9 mouse cellular contexts compared by ENCODE assay signal in genomic region chr17:45557246-45557824, GRCm38 (mm10). TPM values are rescaled to one million over a fixed set of nuclear protein-coding genes. Genes with fewer than 3 reads are reported as not detected.
DNase-seq lines count a peak whose midpoint lies in the region; ATAC-seq lines count a peak whose summit lies in the region.
"Had no signal": no experiment of that assay in that cellular context is flagged by ENCODE, and none has a peak within 500 bp of the region (broad histone marks: within the 10 kb centered on the region; RNA-seq: fewer than 3 reads in every experiment).

No protein-coding gene starts in this region.

- 76% methylated on average over 5 of the region's 7 CpGs for WGBS in limb, embryonic 10.5 days

- H3K27ac ChIP-seq in limb, embryonic 10.5 days: no peak overlapping the region

- peaks cover 40% of the 10 kb centered on the region for H3K36me3 ChIP-seq in megakaryocyte, embryonic 14.5 days (replicated peaks; ENCODE audit: low read length)
- no peaks in the 10 kb centered on the region for H3K36me3 ChIP-seq in limb, embryonic 10.5 days

- peaks cover 71% of the 10 kb centered on the region for H3K4me1 ChIP-seq in megakaryocyte, embryonic 14.5 days
- H3K4me1 ChIP-seq in limb, embryonic 10.5 days: peaks cover 45% of the 10 kb centered on the region

- peaks cover 27% of the 10 kb centered on the region for H3K27me3 ChIP-seq in megakaryocyte, embryonic 14.5 days (replicated peaks)
- H3K27me3 ChIP-seq in limb, embryonic 10.5 days (ENCODE audit: low read depth, poor library complexity, severe bottlenecking): peaks cover 43% of the 10 kb centered on the region

- H3K4me3 ChIP-seq in megakaryocyte, embryonic 14.5 days (replicated peaks): peak overlapping the region; percentile 96
- H3K4me3 ChIP-seq in limb, embryonic 10.5 days: peak overlapping the region; percentile 11; the same call in 1 of the 2 replicates

- peak; percentile 47 for DNase-seq in cerebellum, adult 9-11 months
- no peak for DNase-seq in cerebellum, adult 11 months
- no peak for DNase-seq in limb, embryonic 10.5 days (ENCODE audit: low spot score)
- DNase-seq in thymus, postnatal 0 days (ENCODE audit: low spot score): peak; percentile 45
- no peak for DNase-seq in ovary, postnatal 36 days (ENCODE audit: low spot score)
- DNase-seq in c-Kit-positive CD71-positive TER-119-positive erythroid progenitor cells, embryonic 14.5 days (ENCODE audit: low spot score): no peak
- DNase-seq: gastrocnemius, postnatal 25 days had no signal

- ATAC-seq in megakaryocyte, adult 5-6 weeks (ENCODE audit: poor library complexity, severe bottlenecking): no peak

- no peaks in the 10 kb centered on the region for H3K9me3 ChIP-seq in megakaryocyte, embryonic 14.5 days
- H3K9me3 ChIP-seq in limb, embryonic 10.5 days (replicated peaks): no peaks in the 10 kb centered on the region

RNA-seq across cellular contexts. Expression of gene Nfkbie, which starts 1.8 kb away (rescaled TPM):
- 9.1 and 12.3 TPM in 2 replicates for polyA plus RNA-seq in megakaryocyte, embryonic 14.5 days (2012; ENCODE audit: insufficient read depth, low replicate concordance)
- total RNA-seq in megakaryocyte, adult 5-6 weeks (2015): 10.4 and 11.1 TPM in 2 replicates
- total RNA-seq in megakaryocyte, adult 5-6 weeks (2017): 13.4 and 14.0 TPM in 2 replicates
- 5.1 and 5.2 TPM in 2 replicates for polyA plus RNA-seq in limb, embryonic 10.5 days (2016; fragmentation: Nextera tagmentation; extraction: Ambion mirVana)
- polyA plus RNA-seq in thymus, postnatal 0 days (2015; fragmentation: Nextera tagmentation; extraction: Ambion mirVana): 70.4 and 80.2 TPM in 2 replicates

RNA-seq across cellular contexts. Expression of gene Slc35b2, which starts 6.3 kb away (rescaled TPM):
- polyA plus RNA-seq in megakaryocyte, embryonic 14.5 days (2012; ENCODE audit: insufficient read depth, low replicate concordance): 24.8 and 30.6 TPM in 2 replicates
- total RNA-seq in megakaryocyte, adult 5-6 weeks (2015): 33.7 and 44.9 TPM in 2 replicates
- total RNA-seq in megakaryocyte, adult 5-6 weeks (2017): 48.2 and 52.2 TPM in 2 replicates
- 102 and 105 TPM in 2 replicates for polyA plus RNA-seq in limb, embryonic 10.5 days (2016; fragmentation: Nextera tagmentation; extraction: Ambion mirVana)
- polyA plus RNA-seq in thymus, postnatal 0 days (2015; fragmentation: Nextera tagmentation; extraction: Ambion mirVana): 95.8 and 96.9 TPM in 2 replicates

RNA-seq across cellular contexts. Expression of gene Tmem151b, which starts 7.9 kb away (rescaled TPM):
- 0.93 and 1.1 TPM in 2 replicates for polyA plus RNA-seq in megakaryocyte, embryonic 14.5 days (2012; ENCODE audit: insufficient read depth, low replicate concordance)
- total RNA-seq in megakaryocyte, adult 5-6 weeks (2015): not detected in 2 replicates
- not detected in 2 replicates for total RNA-seq in megakaryocyte, adult 5-6 weeks (2017)
- polyA plus RNA-seq in limb, embryonic 10.5 days (2016; fragmentation: Nextera tagmentation; extraction: Ambion mirVana): 4.1 and 6.8 TPM in 2 replicates
- polyA plus RNA-seq in thymus, postnatal 0 days (2015; fragmentation: Nextera tagmentation; extraction: Ambion mirVana): 19.0 and 19.6 TPM in 2 replicates
- total RNA-seq: gastrocnemius, postnatal 25 days had no signal

RNA-seq across cellular contexts. Expression of gene Hsp90ab1, which starts 15.7 kb away (rescaled TPM):
- 292 and 435 TPM in 2 replicates for polyA plus RNA-seq in megakaryocyte, embryonic 14.5 days (2012; ENCODE audit: insufficient read depth, low replicate concordance)
- 448 and 487 TPM in 2 replicates for total RNA-seq in megakaryocyte, adult 5-6 weeks (2015)
- total RNA-seq in megakaryocyte, adult 5-6 weeks (2017): 829 and 973 TPM in 2 replicates
- 2,007 and 2,405 TPM in 2 replicates for polyA plus RNA-seq in limb, embryonic 10.5 days (2016; fragmentation: Nextera tagmentation; extraction: Ambion mirVana)
- 1,223 and 1,279 TPM in 2 replicates for polyA plus RNA-seq in thymus, postnatal 0 days (2015; fragmentation: Nextera tagmentation; extraction: Ambion mirVana)

RNA-seq across cellular contexts. Expression of gene Tcte1, which starts 34.1 kb away (rescaled TPM):
- polyA plus RNA-seq in megakaryocyte, embryonic 14.5 days (2012; ENCODE audit: insufficient read depth, low replicate concordance): 0.12 TPM in 1 of 2 replicates, not detected in the other
- not detected in 2 replicates for total RNA-seq in megakaryocyte, adult 5-6 weeks (2015)
- not detected in 2 replicates for total RNA-seq in megakaryocyte, adult 5-6 weeks (2017)
- polyA plus RNA-seq in limb, embryonic 10.5 days (2016; fragmentation: Nextera tagmentation; extraction: Ambion mirVana): 1.4 and 1.5 TPM in 2 replicates
- polyA plus RNA-seq in thymus, postnatal 0 days (2015; fragmentation: Nextera tagmentation; extraction: Ambion mirVana): 1.3 and 3.0 TPM in 2 replicates
- total RNA-seq: gastrocnemius, postnatal 25 days had no signal

Comparison
In these comparisons a context has a peak if more than half of its experiments do, and no peak if none do; other contexts are left out.
1. DNase-seq: peak in cerebellum, adult 9-11 months (single experiment) and thymus, postnatal 0 days (single experiment); none in cerebellum, adult 11 months (single experiment), limb, embryonic 10.5 days (single experiment), ovary, postnatal 36 days (single experiment) and c-Kit-positive CD71-positive TER-119-positive erythroid progenitor cells, embryonic 14.5 days (single experiment).